Mouse (Mus musculus) right cerebral cortex, postnatal 10 days (tissue): ENCODE measurements around the gene Sec24c.

Experiments
- DNase-seq, 2 experiments: peaks; one replicate each; pipeline ENCODE4 v3.0.0; 2021; ENCODE audit warnings: low spot score in 2 of 2

Gene Sec24c

GRCm38 (mm10) chr14:20659687-20660086 lies 14.4 kb upstream of the Sec24c start:
- DNase-seq, result no peak

- DNase-seq, result peak; percentile 96
Measured at GRCm38 (mm10) chr14:20660827-20661660, 13.1 kb upstream of the Sec24c start.

- peak; percentile 36 to 51 for DNase-seq
Measured at GRCm38 (mm10) chr14:20661661-20662331, 12.3 kb upstream of the Sec24c start.

DNA sequence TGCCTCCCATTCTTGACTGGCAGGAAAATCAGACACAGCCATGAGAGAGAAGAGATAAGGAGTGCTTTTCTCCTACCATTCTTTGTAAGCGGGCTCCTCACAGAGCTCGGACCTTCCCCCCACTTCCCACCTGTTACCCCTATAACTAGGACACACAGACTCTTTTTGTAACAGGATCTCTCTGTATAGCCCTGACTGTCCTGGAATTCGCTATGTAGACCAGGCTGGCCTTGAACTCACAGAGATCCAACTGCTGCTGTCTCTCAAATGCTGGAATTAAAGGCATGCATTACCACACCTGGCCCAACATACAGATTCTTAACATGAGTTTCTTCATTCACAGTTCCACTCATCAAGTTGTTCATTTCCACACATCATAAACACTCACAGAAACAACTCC lies 11.4 kb upstream of the Sec24c start:
- no peak for DNase-seq

DNA sequence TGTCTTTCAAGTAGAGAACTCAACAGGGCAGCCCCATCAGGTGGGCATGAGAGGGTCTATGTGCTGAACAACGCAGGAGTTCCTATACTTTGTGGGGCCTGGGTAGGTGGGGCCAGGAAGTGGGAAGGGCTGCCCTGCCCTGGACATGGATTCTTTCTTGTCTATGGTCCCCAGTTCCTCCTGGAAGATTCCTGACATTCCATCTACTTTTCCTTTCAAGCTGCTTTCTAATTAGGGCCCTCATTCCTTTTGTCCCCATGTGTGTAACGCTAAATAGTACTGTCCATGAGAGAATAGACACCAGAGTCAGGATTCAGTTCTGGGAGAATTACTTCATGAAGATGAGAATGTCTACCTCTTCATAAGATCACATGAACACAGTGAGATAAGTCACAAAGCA lies 10.5 kb upstream of the Sec24c start:
- DNase-seq, result no peak

GRCm38 (mm10) chr14:20664436-20664835 lies 9.7 kb upstream of the Sec24c start:
- no peak for DNase-seq

GRCm38 (mm10) chr14:20667469-20667868 lies 6.6 kb upstream of the Sec24c start:
- no peak for DNase-seq

GRCm38 (mm10) chr14:20668154-20668810 lies 5.8 kb upstream of the Sec24c start, which contains the start of gene Synpo2l:
Gene Synpo2l, minus strand, starts transcription at chr14:20668354.
- DNase-seq, result no peak

GRCm38 (mm10) chr14:20672990-20673389 lies 1.1 kb upstream of the Sec24c start:
- no peak for DNase-seq

DNA sequence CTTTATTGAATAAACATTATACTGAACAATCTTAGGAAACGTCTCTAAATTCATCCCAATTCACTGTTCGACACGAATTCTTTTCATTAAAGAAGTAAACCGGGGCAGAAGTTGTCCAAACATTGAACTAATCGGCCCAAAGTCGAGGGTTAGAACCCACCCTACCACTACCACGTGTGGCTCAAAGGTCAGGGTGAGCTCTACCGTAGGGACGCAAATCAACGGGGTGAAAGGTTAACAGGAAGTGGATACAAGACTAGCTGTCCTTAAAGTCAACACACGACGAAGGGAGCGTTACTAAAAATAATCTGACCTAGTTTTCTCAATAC lies 409 bp upstream of the Sec24c start:
- DNase-seq, result peak; percentile 65 to 84

GRCm38 (mm10) chr14:20677906-20678305 lies 3.8 kb downstream of the Sec24c start:
- no peak for DNase-seq

DNA sequence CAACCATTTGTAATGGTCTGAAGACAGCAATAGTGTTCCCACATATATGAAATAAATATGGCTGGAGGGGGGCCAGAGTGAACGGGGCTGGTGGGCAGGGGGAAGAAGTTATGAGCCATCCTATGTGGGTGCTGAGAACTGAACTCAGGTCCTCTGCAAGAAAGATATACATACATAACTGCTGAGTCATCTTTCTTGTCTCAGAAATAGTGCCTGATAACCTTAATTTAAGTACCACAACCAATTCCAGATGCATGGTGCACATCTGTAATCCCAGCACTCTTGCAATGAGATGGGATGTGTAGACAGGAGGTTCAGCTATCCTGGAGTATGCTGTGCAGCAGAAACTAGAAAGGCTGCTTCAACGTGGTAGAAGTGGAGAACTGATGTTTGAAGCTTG lies 7.6 kb downstream of the Sec24c start:
- no peak for DNase-seq

GRCm38 (mm10) chr14:20682498-20682897 lies 8.4 kb downstream of the Sec24c start:
- DNase-seq, result no peak

- no peak for DNase-seq
Measured at GRCm38 (mm10) chr14:20686576-20686975, 12.5 kb downstream of the Sec24c start.

DNA sequence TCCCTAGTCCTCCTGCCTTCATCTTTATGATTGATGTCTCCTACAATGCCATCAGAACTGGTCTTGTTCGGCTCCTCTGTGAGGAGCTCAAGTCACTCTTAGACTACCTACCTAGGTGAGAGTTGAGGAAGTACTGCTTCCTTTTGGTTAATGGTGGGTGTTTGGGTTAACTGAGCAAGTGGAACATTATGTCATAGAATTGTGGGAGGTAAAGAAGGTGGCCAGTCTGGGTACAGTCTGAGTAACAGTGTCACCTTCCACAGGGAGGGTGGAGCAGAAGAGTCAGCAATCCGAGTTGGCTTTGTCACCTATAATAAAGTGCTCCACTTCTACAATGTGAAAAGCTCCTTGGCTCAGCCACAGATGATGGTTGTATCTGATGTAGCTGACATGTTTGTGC lies 14.9 kb downstream of the Sec24c start:
- no peak for DNase-seq

- no peak for DNase-seq
Measured at GRCm38 (mm10) chr14:20691772-20692171, 17.7 kb downstream of the Sec24c start.

DNA sequence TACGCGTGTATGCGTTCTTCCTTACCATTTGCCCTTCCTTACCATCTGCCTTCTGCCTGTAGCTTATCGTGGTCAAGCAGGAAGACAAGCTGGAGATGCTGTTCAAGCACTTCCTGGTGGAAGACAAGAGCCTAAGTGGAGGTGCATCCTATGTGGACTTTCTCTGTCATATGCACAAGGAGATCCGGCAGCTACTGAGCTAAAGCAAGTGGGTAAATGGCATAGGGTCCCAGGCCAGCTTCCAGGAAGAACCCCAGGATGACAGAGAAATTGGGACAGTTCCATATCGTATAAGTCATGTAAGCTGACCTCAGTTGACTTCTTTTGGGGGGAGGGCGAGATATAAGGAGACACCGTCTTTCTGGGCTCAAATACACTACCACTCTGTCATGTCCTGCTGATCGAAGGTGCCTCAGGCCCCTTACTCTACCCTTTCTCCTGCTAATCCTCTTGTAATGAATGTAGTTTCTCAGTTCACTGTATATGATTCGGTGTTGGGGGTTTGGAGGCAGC lies 19.5 kb downstream of the Sec24c start:
- no peak for DNase-seq

GRCm38 (mm10) chr14:20694185-20694883 lies 20.2 kb downstream of the Sec24c start:
- DNase-seq, result no peak

DNA sequence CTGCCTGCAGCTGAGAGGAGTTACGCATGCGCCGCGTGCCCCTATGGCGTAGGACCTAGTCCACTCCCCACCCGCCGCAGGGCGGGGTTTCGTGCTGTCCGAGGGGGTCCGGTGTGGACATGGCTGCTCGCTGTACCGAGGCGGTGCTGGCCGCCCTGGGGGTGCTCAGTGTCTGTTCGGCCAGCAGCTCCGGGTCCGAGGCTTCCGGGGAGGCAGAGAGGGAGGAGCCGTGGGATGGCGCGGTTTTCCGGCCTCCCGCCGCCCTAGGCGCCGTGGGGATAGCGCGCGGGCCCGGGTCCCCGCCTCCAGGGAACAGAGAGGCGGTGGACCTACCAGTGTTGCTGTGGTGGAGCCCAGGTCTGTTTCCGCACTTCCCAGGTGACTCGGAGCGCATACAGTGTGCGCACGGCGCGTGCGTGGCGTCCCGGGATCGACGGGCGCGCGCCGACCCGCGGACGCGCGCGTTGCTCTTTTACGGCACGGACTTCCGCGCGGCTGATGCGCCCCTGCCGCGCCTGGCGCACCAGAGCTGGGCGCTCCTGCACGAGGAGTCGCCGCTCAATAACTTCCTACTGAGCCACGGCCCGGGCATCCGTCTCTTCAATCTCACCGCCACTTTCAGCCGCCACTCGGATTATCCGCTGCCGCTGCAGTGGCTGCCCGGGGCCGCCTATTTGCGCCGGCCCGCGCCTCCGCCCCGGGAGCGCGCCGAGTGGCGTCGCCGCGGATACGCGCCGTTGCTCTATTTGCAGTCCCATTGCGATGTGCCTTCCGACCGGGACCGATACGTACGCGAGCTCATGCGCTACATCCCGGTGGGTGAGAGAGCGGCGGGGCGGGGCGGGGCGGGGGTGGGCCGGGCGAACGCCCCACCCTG lies 21.0 kb downstream of the Sec24c start, which contains the start of gene Fut11:
Fut11 (plus strand) TSS at position 85 of the 877 bp plus-strand sequence.
- DNase-seq, result peak; percentile 92

DNA sequence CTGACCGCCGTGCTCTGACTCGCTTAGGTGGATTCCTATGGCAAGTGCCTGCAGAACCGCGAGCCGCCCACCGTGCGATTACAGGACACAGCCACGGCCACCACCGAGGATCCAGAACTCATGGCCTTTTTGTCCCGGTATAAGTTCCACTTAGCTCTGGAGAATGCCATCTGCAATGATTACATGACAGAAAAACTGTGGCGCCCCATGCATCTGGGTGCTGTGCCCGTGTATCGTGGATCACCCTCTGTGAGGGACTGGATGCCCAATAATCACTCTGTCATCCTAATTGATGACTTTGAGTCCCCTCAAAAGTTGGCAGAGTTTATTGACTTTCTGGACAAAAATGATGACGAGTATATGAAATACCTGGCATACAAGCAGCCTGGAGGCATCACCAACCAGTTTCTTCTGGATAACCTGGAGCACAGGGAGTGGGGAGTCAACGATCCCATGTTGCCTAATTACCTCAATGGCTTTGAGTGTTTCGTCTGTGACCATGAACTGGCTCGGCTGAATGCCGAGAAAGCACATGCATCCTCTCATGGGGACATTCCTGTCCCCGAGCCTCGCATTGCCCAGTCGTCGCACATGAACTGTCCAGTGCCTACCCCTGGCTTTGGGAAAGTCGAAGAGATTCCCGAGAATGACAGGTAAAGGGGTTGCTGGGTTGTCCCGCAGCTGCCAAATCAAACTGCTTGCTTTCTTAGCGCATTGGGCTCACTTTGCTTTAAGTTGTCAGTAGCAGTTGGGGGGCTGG lies 21.8 kb downstream of the Sec24c start:
- DNase-seq, result no peak
